Mouse (Mus musculus) ES-Bruce4 (cell line): ENCODE measurements around the gene Ldlrad2.

Experiments used
- CTCF ChIP-seq: IDR thresholded peaks from one replicate; pipeline ENCODE4 v1.8.1; 2011; ENCODE audit warnings: low read depth, low read length
- EP300 ChIP-seq: IDR thresholded peaks from 2 replicates; pipeline ENCODE4 v1.6.1; 2011; ENCODE audit warnings: low read depth, low read length; ENCODE audit not compliant: insufficient read depth
- POLR2A ChIP-seq: IDR thresholded peaks from one replicate; pipeline ENCODE4 v1.8.1; 2011; ENCODE audit warnings: low read length; ENCODE audit not compliant: insufficient read depth

GRCm38 (mm10) chr4:137622847-137623246 is 48.5 kb upstream of the Ldlrad2 start:
- no peak for TF ChIP-seq CTCF
- no peak for TF ChIP-seq POLR2A
- TF ChIP-seq EP300, result no peak
